Mouse (Mus musculus) forebrain, embryonic 10.5 days (tissue): ENCODE data around the gene Ndufs5. TPM values are rescaled to one million over a fixed set of nuclear protein-coding genes. Genes with fewer than 3 reads are reported as not detected.

ENCODE experiments used
- DNase-seq: peaks from one replicate; pipeline ENCODE4 v3.0.0-alpha.2; 2017; ENCODE audit warnings: low spot score; ENCODE audit errors: extremely low spot score
- H3K27ac ChIP-seq: fragments of 300-500 bp; sonication (generic); 2 replicates; pipeline ENCODE4 v1.5.1; 2016; ENCODE audit warnings: mild to moderate bottlenecking
- H3K27me3 ChIP-seq: fragments of 300-500 bp; sonication (generic); 2 replicates; pipeline ENCODE4 v1.6.1; 2016; ENCODE audit warnings: mild to moderate bottlenecking; ENCODE audit not compliant: poor library complexity, severe bottlenecking
- H3K36me3 ChIP-seq: fragments of 300-500 bp; sonication (generic); replicated peaks from 2 replicates; pipeline ENCODE4 v1.6.1; 2016; ENCODE audit warnings: mild to moderate bottlenecking, moderate library complexity
- H3K4me1 ChIP-seq: fragments of 300-500 bp; sonication (generic); 2 replicates; pipeline ENCODE4 v1.6.1; 2016
- H3K4me3 ChIP-seq: fragments of 300-500 bp; sonication (generic); 2 replicates; pipeline ENCODE4 v1.5.1; 2016; ENCODE audit warnings: mild to moderate bottlenecking, moderate library complexity
- H3K9me3 ChIP-seq: fragments of 300-500 bp; sonication (generic); 2 replicates; pipeline ENCODE4 v1.6.1; 2016; ENCODE audit warnings: mild to moderate bottlenecking, moderate library complexity
- WGBS: fragments of 180-500 bp; shearing (Covaris S2); methylation state at CpG from one replicate; pipeline ENCODE4 v1.1.7; 2016; 5-methylcytosine and 5-hydroxymethylcytosine counted together
- polyA plus RNA-seq: library from polyadenylated mRNA; unstranded; fragments of >200 nt; fragmentation: Nextera tagmentation; extraction: Ambion mirVana; gene quantifications from 2 replicates; pipeline ENCODE4 v1.2.1, GENCODE M21; 2016

The Ndufs5 gene
- polyA plus RNA-seq, 1 experiment from 2014 or later, result 299 TPM

DNA sequence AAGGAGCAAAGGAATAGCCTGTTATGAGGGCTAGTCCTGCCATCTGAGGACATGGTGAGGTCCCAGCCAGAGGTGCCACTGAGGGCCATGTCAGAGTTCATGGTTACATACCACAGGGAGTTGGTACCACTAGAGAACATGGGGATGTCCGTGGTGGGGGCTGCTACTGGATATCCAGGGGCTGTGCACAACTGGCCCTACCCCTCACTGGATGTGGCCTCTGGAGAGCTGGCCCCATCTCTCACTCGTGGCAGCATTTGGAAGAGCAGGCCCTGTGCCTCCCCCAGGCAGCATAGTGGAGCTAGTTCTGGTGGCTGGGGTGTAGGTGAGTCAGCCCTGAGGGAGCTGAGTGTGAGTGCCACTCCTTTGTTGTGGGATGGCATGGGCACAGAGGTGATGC lies 14.9 kb upstream of the Ndufs5 start:
- Histone ChIP-seq H3K27me3 (no peaks in the 10 kb centered on the region), H3K4me3 (no peak overlapping the region), H3K27ac (no peak overlapping the region), H3K9me3 (no peaks in the 10 kb centered on the region), H3K36me3 (peaks cover 47% of the 10 kb centered on the region), H3K4me1 (no peaks in the 10 kb centered on the region)
- WGBS, result 91% methylated on average over 2 of the region's 2 CpGs
- DNase-seq, result no peak

DNA sequence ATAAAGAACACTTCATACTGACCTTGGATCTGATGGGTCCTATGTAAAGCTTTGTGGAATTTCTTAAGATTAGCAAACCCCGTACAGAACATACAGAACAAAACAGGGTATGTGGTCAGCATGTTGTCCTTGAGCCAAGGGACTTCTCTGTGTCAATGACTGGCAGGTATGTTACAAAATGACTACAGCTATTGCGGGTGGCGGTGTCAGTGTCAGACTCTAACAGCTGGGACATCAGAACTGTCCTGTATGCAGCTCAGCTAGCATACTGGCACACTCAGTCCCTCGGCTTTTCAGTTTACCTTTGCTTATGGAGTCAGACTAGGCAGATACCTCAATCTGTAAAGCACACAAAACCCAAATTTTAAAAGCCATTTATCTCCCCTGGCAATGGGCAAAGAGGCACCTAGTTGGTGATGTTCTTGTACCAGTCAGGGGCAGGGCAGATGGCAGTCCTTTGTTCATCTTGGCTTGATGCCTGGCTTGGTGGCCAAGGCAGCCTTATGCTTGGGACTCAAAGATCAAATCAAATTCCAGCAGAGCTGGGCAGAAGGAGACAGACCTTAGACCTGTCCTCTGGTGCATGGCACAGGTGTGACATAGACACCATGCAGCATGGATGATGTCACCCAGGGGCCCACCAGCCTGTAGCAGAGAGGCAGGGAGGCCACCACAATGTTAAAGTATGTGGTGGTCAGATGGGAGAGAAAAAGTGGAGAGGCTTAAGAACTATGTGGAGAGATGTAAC lies 14.3 kb upstream of the Ndufs5 start:
- DNase-seq, result no peak
- H3K4me3 ChIP-seq, result no peak overlapping the region
- no peak overlapping the region for H3K27ac ChIP-seq
- no peaks in the 10 kb centered on the region for H3K4me1 ChIP-seq
- 92% methylated on average over 4 of the region's 4 CpGs for WGBS
- peaks cover 43% of the 10 kb centered on the region for H3K36me3 ChIP-seq
- no peaks in the 10 kb centered on the region for H3K9me3 ChIP-seq
- H3K27me3 ChIP-seq, result no peaks in the 10 kb centered on the region

- Histone ChIP-seq H3K27me3 (no peaks in the 10 kb centered on the region), H3K9me3 (no peaks in the 10 kb centered on the region), H3K27ac (no peak overlapping the region), H3K4me3 (no peak overlapping the region), H3K36me3 (no peaks in the 10 kb centered on the region), H3K4me1 (peaks cover 14% of the 10 kb centered on the region)
- no peak for DNase-seq
- WGBS, result 90% methylated on average over 4 of the region's 4 CpGs
Observed at GRCm38 (mm10) chr4:123721761-123722160, 3.8 kb upstream of the Ndufs5 start.

GRCm38 (mm10) chr4:123718434-123718780 lies 405 bp upstream of the Ndufs5 start:
- H3K27me3 ChIP-seq, result no peaks in the 10 kb centered on the region
- DNase-seq, result no peak
- H3K4me1 ChIP-seq, result peaks cover 18% of the 10 kb centered on the region
- peak overlapping the region; percentile 89 for H3K27ac ChIP-seq
- H3K9me3 ChIP-seq, result no peaks in the 10 kb centered on the region
- H3K4me3 ChIP-seq, result peak overlapping the region; percentile 87
- WGBS, result 34% methylated on average over 7 of the region's 7 CpGs
- H3K36me3 ChIP-seq, result peaks cover 26% of the 10 kb centered on the region

GRCm38 (mm10) chr4:123712431-123712830 lies 5.6 kb downstream of the Ndufs5 start:
- H3K36me3 ChIP-seq, result peaks cover 46% of the 10 kb centered on the region
- H3K4me1 ChIP-seq, result peaks cover 10% of the 10 kb centered on the region
- no peaks in the 10 kb centered on the region for H3K27me3 ChIP-seq
- H3K4me3 ChIP-seq, result no peak overlapping the region
- no peak overlapping the region for H3K27ac ChIP-seq
- DNase-seq, result no peak
- H3K9me3 ChIP-seq, result no peaks in the 10 kb centered on the region
- WGBS, result 98% methylated on average over 3 of the region's 3 CpGs

DNA sequence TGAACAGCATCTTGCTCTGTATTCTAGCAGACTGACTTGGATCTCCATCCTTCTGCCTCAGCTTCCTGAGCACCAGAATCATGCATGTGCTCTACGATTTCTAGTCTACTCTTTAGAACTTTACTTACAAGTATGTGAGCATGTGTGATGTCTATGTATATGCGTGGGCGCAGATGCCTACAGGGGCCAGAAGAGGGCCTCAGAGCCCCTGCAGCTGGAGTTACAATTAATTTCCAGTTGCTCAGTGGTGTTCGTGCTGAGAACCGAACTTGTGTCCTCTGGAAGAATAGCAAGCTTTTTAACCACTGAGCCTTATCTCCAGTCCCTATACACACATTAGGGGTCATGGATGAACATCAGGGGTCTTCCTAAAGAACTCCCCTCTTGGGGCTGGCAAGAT lies 10.7 kb downstream of the Ndufs5 start:
- H3K4me1 ChIP-seq, result no peaks in the 10 kb centered on the region
- no peak overlapping the region for H3K4me3 ChIP-seq
- peaks cover 12% of the 10 kb centered on the region for H3K36me3 ChIP-seq
- no peaks in the 10 kb centered on the region for H3K27me3 ChIP-seq
- no peaks in the 10 kb centered on the region for H3K9me3 ChIP-seq
- H3K27ac ChIP-seq, result no peak overlapping the region
- no peak for DNase-seq
- 94% methylated on average over 5 of the region's 5 CpGs for WGBS

GRCm38 (mm10) chr4:123705340-123705739 lies 12.7 kb downstream of the Ndufs5 start:
- Histone ChIP-seq H3K27me3 (no peaks in the 10 kb centered on the region), H3K4me1 (no peaks in the 10 kb centered on the region), H3K36me3 (no peaks in the 10 kb centered on the region), H3K9me3 (no peaks in the 10 kb centered on the region), H3K4me3 (no peak overlapping the region), H3K27ac (no peak overlapping the region)
- 81% methylated on average over 2 of the region's 2 CpGs for WGBS
- no peak for DNase-seq

- H3K27ac ChIP-seq, result no peak overlapping the region
- no peaks in the 10 kb centered on the region; the same call in 1 of the 2 replicates for H3K27me3 ChIP-seq
- no peaks in the 10 kb centered on the region for H3K36me3 ChIP-seq
- WGBS, result 91% methylated on average over 12 of the region's 12 CpGs
- no peaks in the 10 kb centered on the region for H3K9me3 ChIP-seq
- no peaks in the 10 kb centered on the region for H3K4me1 ChIP-seq
- H3K4me3 ChIP-seq, result no peak overlapping the region
- no peak for DNase-seq
Observed at GRCm38 (mm10) chr4:123693384-123693783, 24.6 kb downstream of the Ndufs5 start.

GRCm38 (mm10) chr4:123692071-123692470 lies 25.9 kb downstream of the Ndufs5 start:
- WGBS, result 87% methylated on average over 3 of the region's 3 CpGs
- peaks cover 5% of the 10 kb centered on the region for H3K4me1 ChIP-seq
- H3K9me3 ChIP-seq, result no peaks in the 10 kb centered on the region
- no peak overlapping the region for H3K4me3 ChIP-seq
- H3K27me3 ChIP-seq, result no peaks in the 10 kb centered on the region; the same call in 1 of the 2 replicates
- DNase-seq, result no peak
- H3K36me3 ChIP-seq, result no peaks in the 10 kb centered on the region
- no peak overlapping the region for H3K27ac ChIP-seq

GRCm38 (mm10) chr4:123690311-123690710 lies 27.7 kb downstream of the Ndufs5 start:
- Histone ChIP-seq H3K36me3 (no peaks in the 10 kb centered on the region), H3K9me3 (no peaks in the 10 kb centered on the region), H3K4me1 (peaks cover 23% of the 10 kb centered on the region), H3K27ac (no peak overlapping the region), H3K4me3 (no peak overlapping the region), H3K27me3 (peaks cover 14% of the 10 kb centered on the region)
- no peak for DNase-seq
- 84% methylated on average over 10 of the region's 10 CpGs for WGBS

- no peaks in the 10 kb centered on the region for H3K9me3 ChIP-seq
- peak; percentile 66 for DNase-seq
- peaks cover 23% of the 10 kb centered on the region for H3K4me1 ChIP-seq
- peak overlapping the region; percentile 91 for H3K4me3 ChIP-seq
- WGBS, result under 1% methylated on average over 68 of the region's 89 CpGs
- peaks cover 25% of the 10 kb centered on the region for H3K27me3 ChIP-seq
- peaks cover 12% of the 10 kb centered on the region; the same call in 1 of the 2 replicates for H3K36me3 ChIP-seq
- peak overlapping the region; percentile 90 for H3K27ac ChIP-seq
Observed at GRCm38 (mm10) chr4:123687025-123687781, 30.8 kb downstream of the Ndufs5 start.

GRCm38 (mm10) chr4:123686368-123687024 lies 31.5 kb downstream of the Ndufs5 start:
- H3K4me1 ChIP-seq, result peaks cover 23% of the 10 kb centered on the region
- H3K9me3 ChIP-seq, result no peaks in the 10 kb centered on the region
- H3K36me3 ChIP-seq, result peaks cover 12% of the 10 kb centered on the region
- WGBS, result 1% methylated on average over 50 of the region's 56 CpGs
- peak overlapping the region; percentile 90 for H3K27ac ChIP-seq
- peak overlapping the region; percentile 91 for H3K4me3 ChIP-seq
- DNase-seq, result no peak
- H3K27me3 ChIP-seq, result peaks cover 25% of the 10 kb centered on the region
